Mouse (Mus musculus) olfactory bulb, adult 2 months (tissue): ENCODE results near the gene Tmcc2.

ENCODE experiments used
- CTCF ChIP-seq: fragments of 200-500 bp; IDR thresholded peaks from 2 replicates; pipeline ENCODE4 v1.5.1; 2012; ENCODE audit warnings: low read depth, mild to moderate bottlenecking, low read length, moderate library complexity; ENCODE audit not compliant: insufficient read depth
- POLR2A ChIP-seq: fragments of 200-500 bp; IDR thresholded peaks from 2 replicates; pipeline ENCODE4 v1.6.1; 2012; ENCODE audit warnings: mild to moderate bottlenecking, low read depth, low read length, moderate library complexity; ENCODE audit not compliant: insufficient read depth

GRCm38 (mm10) chr1:132365645-132366044 is 25.4 kb downstream of the Tmcc2 start:
- TF ChIP-seq CTCF: no peak
- no peak for TF ChIP-seq POLR2A
